Mouse (Mus musculus) spleen, postnatal 10 days (tissue): Measurements from ENCODE around the gene Msh5.
"Not testable (repeated sequence)": the region's sequence is repeated elsewhere in the genome, so short reads cannot be mapped to it uniquely, and the experiment has no call there.

ENCODE experiments used
- DNase-seq, 2 experiments: peaks; one replicate each; pipeline ENCODE4 v3.0.0; 2021 to 2022; ENCODE audit warnings: low spot score in 2 of 2

The Msh5 gene

DNA sequence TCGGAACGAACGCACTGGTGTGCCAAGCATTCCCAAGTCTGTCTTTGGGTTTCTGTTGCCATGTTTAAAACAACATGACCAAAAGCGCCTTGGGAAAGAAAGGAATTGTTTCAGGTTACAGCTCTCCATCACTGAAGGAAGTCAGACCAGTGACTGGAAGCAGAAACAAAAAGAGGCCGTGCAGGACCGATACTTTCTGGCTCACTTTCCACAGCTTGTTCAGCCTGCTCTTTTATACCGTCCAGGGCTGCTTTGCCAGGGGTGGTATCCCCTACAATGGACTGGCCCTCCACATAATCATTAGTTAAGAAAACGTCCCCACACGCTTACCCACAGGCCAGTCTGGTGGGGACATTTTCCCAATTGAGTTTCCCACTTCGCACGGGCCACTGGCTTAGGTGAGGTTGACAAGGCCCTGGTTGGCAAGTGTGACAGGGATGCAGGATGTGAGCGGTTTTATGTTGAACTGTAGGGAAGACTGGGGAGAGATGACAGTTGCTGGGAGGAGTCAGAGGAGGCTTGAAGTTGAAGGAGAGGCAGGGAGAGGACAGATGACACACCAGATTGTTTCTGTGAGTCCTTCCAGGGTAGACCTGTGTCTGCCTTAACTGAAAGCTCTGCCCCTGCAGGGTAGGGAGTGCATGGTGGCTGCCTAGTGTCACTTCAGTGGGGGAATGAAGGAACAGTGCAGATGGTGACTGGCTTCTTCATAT lies 44.2 kb downstream of the Msh5 start:
- DNase-seq: peak in 1 of 2 experiments; percentile 45

GRCm38 (mm10) chr17:35001452-35002152 lies 44.9 kb downstream of the Msh5 start:
- DNase-seq: peak; percentile 63 to 70

DNA sequence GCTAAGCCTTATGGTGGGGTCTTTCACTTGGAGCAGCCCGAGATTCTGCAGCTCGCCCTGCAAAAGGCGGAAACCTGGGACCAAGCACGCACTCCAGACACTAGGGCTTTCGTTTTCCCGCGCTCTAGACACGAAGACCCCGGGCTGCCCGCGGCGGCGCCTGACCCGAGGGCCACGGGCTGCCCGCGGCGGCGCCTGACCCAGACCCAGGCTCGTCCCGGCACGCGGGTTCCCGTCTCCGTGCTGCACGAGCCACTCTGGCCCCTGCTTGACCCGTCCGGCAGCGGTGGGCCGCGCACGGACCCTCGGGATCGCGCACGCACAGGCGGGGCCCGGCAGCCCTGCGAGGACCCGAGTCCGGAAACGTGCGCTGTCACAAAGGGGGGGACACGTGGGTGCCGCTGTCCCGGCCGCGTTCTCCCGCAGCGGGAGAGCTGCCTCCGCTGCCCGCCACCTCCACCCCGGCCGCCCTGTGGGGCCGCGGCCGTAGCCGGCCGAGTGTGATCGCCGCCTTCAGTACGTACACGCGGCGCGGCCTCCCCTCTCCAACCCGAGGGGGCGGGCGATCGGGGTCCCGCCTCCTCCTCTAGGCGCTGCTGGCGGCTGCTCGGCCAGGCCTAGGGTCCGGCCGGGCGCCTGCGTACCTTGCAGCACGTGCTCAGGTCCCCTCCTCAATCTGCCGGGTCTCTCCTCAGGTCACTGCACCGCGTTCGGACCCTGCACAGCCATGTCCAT lies 45.7 kb downstream of the Msh5 start, which contains the start of gene Vars:
Gene Vars, plus strand, starts transcription at position 271 of the 735 bp plus-strand sequence.
- peak; percentile 89 to 95 for DNase-seq

- peak; percentile 47 to 66 for DNase-seq
Observed at GRCm38 (mm10) chr17:34999871-35000716, 46.5 kb downstream of the Msh5 start.

- peak in 1 of 2 experiments; percentile 23 for DNase-seq
Observed at GRCm38 (mm10) chr17:34998526-34999430, 47.8 kb downstream of the Msh5 start.

DNA sequence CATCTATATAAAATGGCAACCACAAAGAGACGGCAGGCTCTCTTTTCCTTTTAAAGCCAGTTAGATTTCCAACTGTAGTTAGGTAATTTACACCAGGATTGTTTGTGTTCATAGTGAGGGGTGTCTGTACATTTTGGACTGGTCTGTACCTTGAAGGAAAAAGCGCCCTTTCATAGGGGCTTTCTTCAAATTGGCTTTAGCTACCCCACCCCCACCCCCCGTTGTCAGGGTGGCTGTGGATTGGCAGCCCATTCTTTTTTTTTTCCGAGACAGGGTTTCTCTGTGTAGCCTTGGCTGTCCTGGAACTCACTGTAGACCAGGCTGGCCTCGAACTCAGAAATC lies 49.4 kb downstream of the Msh5 start:
- DNase-seq: no peak

- DNase-seq: peak in 1 of 2 experiments; percentile 10
Observed at GRCm38 (mm10) chr17:34996411-34997141, 50.0 kb downstream of the Msh5 start.

DNA sequence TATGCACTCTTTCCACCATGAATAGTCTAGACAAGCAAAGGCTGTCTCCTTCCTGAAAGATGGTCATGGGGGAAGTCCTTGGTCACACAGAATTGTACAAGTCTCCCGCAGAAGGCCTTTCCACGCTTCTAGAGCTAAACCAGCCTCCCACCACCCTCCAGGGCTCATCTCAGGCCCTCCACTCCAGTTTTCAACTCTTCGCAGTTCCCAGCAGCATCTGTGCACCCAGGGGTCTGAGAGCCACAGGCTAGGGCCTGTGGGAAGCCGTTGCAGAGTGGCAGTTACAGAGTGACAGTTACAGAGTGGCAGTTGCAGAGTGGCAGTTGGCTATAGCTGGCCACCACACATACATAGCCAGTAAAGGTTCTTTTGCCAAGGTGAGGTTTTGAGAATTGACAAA lies 50.6 kb downstream of the Msh5 start:
- DNase-seq: not testable (repeated sequence)

- DNase-seq: not testable (repeated sequence)
Observed at GRCm38 (mm10) chr17:34995192-34995591, 51.4 kb downstream of the Msh5 start.

- no peak for DNase-seq
Observed at GRCm38 (mm10) chr17:34994751-34995150, 51.8 kb downstream of the Msh5 start.

GRCm38 (mm10) chr17:34984218-34984617 lies 62.3 kb downstream of the Msh5 start:
- DNase-seq: peak in 1 of 2 experiments; percentile 52

DNA sequence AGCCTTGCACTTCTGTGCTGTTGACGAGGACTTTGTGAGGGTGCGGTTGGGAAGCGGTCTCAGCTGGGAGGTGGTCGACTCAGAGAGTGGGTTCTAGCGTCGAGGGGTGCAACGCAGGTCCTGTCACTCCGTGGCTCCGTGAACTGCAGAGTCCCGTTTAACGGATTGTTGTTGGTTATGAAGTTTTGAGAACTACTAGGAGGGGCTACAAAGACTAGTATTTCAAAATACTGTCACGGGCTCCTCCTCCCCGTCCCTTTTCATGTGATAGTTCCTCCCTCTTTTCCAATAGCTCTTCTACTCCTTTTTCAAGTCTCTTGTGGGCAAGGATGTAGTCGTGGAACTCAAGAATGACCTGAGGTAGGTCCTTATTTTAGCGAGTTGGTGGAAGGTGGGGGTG lies 64.2 kb downstream of the Msh5 start:
- DNase-seq: peak in 1 of 2 experiments; percentile 18

- DNase-seq: peak; percentile 92 to 95
Observed at GRCm38 (mm10) chr17:34981690-34982180, 64.8 kb downstream of the Msh5 start, which contains the start of gene Lsm2. Gene Lsm2 (plus strand): TSS chr17:34981862.

GRCm38 (mm10) chr17:34980655-34981054 lies 65.9 kb downstream of the Msh5 start:
- DNase-seq: no peak

DNA sequence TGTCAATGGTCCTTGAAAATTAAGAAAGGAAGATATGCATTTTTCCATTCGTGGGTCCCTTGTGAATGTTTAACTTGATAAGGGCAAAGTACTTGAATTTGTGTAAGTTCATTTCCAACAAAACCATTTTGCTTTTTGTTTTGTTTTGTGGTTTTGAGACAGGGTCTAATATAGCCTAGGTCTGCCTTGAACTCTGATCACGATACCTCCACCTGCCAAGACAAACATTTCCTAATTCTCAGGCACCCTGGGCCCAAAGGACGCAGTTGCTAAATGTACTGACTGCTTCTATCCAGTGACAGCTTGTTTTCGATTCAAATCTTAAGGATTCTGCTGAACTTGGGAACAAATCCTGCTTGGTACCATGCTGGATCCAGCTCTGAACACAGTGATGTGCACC lies 66.9 kb downstream of the Msh5 start:
- DNase-seq: no peak
